Mouse (Mus musculus) heart, postnatal 14 days (tissue): ENCODE measurements around the gene Tead2. TPM values are rescaled to one million over a fixed set of nuclear protein-coding genes. Genes with fewer than 3 reads are reported as not detected.

Experiments
- DNase-seq, 2 experiments: peaks; one replicate each; pipeline ENCODE4 v3.0.0; 2021 to 2022
- intact Hi-C: fragments of 180-260 bp; cut with DNase I; formaldehyde crosslinking; loops from one replicate; pipeline ENCODE4 v1.15.1; 2025
- total RNA-seq, 2 experiments: library from RNA; stranded (reverse); gene quantifications; 2 replicates each; pipeline ENCODE4 v1.2.3; 2021

Tead2 gene
- total RNA-seq, 2 experiments from 2014 or later: 10.1 to 14.4 TPM

DNA sequence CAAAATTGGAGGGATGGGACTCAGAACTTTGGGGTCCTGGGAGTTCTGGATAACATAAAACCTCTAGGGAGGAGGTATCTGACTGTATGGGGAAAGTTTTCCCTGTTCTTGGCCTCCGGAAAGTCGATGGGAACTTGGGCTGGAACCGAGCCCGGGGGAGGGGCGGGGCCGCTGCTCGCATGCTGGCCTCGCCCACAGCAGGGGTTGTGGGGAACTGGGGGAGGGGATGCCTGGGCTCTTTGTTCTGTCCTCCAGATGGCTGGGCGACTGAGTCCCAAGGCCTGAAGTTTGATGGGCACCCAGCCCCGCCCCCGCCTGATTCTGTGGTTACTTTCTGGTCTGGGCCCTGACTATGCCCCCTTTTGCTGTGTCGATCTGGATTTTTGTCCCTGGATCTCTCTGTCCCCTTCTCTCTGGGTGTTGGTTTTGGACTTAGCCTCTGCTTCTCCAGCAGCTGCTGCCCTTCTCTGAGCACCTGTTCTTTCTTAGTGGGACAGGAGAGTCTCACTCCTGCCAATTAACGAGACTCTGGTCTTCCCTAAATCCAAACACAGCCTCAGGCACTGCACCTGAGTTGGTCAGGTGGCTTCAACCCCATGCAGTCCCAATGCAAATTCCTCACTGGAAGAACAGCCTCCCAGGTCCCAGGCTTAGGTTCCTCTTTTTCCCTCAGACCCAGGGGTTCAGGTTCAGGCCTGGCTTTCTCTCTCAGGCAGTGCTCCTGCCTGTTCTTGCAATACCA lies 1.1 kb downstream of the Tead2 start:
- peak; percentile 79 to 81 for DNase-seq
- intact Hi-C loops: no loop called here

DNA sequence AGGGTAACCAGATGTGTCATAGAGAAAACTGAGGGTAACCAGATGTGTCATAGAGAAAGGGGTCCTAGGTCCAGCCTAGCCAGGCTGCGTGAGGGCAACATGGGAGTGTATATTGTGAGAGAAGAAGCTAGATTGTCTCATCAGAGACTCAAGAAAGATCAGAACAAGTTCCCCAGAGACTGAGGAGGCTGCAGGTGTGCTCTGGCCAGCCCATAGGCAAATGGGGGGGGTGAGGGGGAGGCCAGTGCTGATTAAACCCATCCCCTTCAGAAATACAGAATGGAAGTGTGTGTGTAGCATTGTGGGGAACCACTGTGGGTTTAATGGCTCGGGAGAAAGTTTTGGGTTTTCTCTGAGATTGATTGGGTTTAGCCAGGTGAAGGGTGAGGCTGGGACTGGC lies 6.1 kb downstream of the Tead2 start:
- intact Hi-C loops: no loop called here
- no peak for DNase-seq

DNA sequence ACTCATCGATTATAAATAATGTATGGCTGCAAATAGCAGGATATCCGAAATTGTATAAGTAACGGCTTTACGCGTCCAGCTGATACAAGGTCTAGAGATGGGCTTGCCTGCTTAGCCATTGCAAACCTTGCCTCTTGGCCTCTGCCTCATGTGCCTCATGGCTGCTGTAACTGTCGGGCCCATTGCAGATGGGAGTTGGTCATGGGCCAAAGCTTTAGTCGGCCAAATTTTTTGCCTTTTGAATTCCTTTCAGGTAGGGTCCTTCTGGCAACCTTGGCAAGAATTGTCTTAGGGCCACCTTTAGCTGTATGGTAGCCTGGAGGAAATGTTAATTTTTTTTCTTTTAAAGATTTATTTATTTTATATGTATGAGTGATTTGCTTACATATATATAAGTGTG lies 9.3 kb downstream of the Tead2 start:
- no peak for DNase-seq
- intact Hi-C loops: no loop called here

DNA sequence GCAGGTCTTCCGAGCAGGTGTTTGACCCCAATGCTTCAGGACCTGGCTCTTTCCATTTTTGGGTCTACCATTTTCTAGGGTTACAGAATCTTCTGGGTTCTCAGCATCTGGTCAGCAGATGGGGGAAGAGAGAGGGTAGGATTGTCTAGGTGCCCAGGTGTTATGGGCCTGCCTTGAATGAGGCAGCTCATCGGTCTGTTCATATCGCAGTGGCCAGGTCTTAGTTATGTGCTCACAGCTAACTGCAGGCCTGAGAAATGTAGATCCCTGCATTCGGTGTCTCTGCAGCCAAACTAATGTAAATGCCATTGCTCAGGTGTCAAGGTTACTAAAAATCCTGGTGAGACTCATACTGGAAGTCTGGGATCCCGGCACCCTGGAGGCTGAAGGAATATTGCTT lies 10.9 kb downstream of the Tead2 start:
- DNase-seq: no peak
- intact Hi-C loops: no loop called here

DNA sequence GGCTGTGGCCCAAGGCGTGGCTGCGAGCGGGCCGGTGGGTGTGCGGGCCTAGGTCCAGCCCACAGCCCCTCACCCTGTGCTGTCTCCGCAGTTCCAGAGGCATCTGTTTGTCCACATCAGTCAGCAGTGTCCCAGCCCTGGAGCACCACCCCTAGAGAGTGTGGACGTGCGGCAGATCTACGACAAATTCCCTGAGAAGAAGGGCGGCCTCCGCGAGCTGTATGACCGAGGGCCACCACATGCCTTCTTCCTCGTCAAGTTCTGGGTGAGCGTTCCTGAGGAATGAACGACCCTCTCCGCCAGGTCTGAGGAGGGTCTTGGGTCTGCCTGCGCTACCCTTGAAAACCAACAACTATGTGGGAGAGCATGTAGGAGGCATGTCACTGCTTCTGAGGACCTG lies 13.0 kb downstream of the Tead2 start:
- DNase-seq: no peak
- intact Hi-C loops: no loop called here

DNA sequence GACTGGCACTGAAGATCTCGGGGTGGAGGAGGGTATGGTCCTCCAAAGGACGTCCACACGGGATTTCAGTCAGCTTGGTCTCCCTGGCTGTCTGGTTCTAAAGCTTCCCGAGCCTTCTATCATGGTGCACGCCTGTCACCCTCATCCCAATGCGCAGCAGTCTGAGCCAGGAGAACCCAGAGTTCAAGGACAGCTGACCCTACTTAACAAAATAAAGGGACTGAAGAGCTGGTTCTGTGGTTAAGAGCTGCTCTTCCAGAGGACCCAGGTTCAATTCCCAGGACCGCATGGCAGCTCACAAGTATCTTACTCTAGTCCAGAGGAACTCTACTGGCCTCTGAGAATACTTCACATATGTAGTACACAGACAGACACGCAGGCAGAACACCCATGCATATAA lies 13.5 kb downstream of the Tead2 start:
- DNase-seq: no peak
- intact Hi-C loops: no loop called here

DNA sequence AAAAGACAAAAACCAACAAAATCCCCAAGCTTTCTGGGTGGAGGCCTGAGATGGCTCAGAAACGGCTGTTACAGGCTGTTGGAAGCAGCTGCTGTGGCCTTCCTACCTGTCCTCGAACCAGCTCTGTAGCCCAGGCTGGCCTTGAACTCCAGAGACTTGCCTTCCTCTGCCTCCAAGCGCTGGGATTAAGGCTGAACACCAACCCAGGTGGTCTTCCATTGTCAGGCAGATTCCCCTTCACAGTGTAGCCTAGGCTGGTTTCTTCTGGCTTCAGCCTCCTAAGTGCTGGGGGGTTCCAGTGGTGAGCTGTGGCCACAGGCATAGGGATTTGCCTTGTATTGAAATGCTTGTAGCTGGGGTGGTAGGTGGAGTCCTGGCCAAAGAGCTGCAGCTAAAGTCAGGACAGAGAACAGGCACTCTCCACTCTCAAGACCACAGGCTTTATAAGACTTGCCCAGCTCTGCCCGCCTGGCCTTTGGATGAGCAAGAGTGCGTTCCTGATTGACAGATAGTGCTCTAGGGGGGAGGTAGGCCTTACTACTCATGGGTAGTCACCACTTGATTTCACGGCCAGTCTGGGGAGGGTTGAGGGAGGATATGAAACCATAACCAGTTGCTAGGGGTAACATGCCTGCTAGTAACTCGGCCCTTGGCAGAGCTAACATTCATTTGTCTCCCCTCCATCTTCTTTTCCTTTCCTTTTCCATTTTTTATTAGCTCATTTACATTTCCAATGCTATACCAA lies 14.1 kb downstream of the Tead2 start:
- no peak for DNase-seq
- intact Hi-C loops: no loop called here

DNA sequence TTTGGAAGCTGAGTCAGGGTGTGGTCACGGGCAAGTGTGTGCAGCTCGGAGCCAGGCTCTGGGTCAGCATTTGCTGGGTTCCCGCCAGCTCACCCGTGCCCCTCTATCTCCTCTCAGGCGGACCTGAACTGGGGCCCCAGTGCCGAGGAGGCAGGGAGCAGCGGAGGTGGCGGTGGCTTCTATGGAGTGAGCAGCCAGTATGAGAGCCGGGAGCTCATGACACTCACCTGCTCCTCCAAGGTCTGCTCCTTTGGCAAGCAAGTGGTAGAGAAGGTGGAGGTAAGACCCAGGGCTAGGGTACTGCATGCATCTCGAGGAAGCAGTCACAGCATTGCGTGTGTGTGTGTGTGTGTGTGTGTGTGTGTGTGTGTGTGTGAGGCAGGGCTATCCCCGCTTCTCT lies 15.6 kb downstream of the Tead2 start:
- DNase-seq: no peak
- intact Hi-C loops: no loop called here

DNA sequence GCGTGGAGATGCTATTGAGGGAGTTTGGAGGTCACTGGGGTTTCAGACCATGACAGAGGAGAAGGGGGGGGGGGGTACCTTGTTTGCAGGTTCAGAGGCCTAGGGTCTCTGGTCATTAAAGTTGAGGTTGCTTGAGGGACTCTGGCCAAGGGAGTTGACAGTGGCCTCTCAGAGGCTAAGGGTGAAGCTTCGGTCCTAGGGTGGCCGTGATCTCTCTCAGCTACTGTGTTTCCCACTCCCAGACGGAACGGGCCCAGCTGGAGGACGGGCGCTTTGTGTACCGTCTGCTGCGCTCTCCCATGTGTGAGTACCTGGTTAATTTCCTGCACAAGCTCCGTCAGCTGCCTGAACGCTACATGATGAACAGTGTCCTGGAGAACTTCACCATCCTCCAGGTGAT lies 16.4 kb downstream of the Tead2 start:
- DNase-seq: no peak
- intact Hi-C loops: no loop called here

DNA sequence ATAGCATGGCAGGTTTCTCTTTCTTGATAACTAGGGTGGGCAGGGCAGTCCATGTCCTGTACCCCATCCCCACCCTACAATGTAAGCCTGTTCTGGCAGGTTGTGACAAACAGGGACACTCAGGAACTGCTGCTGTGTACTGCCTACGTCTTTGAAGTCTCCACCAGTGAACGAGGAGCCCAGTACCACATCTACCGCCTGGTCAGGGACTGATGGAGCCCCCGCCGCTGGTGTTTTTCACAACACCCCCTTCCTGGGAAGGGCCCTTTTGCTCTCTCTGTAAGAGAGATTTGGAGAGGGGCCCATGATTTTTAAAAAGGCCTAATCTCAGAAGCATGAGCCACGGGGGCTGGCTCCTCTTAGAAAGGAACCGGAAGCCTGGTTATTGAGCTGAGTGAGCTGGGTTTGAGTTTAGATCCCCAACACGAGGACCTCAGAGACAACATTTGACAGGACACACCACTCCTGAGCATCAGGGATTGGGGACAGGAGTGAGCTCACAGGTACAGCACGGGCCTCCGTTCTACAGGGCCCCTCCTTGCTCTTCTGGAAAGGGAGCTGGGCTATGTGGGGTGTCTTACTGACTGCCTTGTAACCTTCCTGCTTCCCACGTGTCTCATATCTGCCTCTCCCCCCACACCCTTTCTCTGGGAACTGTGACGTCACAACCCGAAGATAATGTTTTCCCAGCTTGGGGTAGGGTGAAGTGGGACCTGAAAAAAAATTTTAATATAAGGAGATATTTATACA lies 17.3 kb downstream of the Tead2 start:
- intact Hi-C loops: no loop called here
- no peak for DNase-seq

DNA sequence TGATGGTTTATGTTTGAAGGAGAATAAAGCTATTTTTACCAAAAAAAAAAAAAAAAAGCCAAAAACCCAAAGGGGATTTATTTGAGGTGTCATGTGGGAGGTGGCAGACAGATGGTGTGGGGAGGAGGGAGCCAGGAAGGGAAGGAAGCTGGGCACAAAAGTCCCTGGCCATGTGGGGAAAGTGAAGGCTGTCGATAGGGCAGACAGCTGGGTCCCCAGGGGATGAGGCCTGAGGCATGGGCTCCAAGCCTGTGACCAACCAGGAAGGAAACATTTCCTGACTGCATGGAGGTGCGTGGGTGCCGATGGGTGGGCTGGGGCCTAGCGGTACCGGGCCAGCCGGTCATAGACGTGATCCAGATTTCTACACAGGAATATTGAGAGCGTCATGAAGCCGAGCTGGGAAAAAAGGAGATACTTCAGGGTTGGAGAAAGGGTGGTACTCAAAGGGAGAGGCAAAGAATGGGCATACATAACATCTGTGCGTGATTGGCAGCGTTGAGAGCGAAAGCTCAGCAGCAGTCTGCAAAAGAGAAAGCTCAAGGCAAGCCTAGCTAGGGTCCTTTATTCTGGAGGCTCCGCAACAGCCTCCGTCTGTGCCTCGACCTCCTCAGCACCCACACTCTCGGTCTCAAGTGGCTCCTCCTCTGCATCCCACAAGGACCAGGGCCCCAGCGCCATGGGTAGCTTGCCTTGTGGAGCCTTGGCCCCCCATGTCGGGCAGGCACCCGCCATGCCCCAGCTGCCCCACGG lies 18.2 kb downstream of the Tead2 start:
- intact Hi-C loops: no loop called here
- DNase-seq: peak in 1 of 2 experiments; percentile 30

DNA sequence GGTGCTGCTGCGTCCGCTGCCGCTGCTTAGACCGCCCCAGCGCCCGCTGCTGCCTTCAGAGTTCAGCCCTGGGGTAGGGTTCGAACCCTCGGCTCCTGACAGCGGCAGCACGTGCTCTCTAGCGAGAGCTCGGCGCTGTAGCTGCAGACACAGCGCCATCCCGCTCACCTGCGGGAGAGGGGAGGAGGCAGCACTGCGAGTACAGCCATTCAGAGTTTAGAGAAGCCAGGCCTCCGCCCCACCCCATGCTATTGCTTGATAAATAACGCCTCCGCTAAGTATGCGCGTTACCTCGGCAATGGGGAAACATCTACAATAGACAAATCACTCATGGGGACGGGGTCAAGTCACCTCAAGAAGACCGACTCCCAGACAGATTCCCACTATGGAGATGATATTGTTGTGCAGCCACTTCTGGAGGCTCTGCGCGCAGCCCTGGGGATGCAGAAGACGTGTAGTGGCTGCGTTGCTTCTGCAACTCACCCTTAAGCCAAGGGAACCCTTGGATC lies 18.8 kb downstream of the Tead2 start:
- intact Hi-C loops: no loop called here
- no peak for DNase-seq

DNA sequence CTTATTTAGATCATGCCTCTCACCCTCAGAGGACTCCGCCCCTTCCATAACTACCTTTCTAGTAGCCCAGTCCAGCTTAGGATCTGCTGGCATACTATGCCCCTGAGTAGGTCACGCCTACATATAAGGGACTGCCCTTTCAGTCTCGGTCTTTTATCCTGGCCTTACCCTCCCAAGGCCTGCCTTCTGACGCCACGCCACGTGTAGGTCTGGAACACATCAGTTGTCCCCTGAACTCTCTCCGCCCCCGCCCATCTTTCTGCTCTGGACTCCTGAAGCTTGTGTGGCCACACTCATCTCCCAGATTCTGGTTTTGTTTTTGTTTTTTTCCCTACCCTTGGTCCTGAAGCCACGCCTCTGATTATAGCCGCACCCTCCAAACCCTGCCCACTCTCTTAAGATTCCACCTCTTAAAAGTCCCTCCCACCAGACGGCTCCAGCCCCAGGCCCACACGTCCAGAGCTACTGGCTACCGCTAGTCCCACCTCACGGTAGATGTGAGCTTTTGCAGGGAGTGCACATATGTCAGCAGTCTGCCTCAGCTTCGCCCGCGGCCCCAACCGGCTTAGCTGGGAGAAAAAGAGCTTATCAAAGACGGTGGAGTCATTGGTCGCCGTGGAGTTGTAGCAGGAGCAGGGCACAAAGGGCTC lies 19.5 kb downstream of the Tead2 start:
- DNase-seq: peak; percentile 34 to 40
- intact Hi-C loops: no loop called here

DNA sequence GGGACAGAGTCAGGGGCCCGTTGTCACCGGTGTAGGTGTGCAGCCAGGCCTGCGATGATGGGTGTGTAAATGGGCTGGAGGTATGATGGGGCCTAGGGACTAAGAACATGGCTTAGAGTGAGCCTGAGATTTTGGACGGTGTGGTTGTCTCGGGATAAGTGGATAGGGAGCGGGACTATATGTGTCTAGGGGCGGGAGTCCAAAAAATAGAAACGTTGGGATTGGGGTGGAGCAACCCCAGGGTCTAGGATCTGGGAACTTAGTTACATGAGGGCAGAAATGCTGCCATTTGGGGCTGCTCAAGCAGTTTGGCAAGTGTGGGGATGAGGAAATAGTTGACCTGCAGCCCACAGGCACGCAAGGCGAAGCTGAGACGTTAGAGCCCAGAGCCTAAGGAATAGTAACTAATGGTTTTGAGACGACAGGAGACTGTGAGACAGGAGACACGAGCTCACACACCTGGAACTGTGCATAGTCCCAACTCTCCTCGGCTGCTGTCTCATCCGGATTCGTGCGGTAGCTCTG lies 20.2 kb downstream of the Tead2 start:
- DNase-seq: peak; percentile 21 to 25

DNA sequence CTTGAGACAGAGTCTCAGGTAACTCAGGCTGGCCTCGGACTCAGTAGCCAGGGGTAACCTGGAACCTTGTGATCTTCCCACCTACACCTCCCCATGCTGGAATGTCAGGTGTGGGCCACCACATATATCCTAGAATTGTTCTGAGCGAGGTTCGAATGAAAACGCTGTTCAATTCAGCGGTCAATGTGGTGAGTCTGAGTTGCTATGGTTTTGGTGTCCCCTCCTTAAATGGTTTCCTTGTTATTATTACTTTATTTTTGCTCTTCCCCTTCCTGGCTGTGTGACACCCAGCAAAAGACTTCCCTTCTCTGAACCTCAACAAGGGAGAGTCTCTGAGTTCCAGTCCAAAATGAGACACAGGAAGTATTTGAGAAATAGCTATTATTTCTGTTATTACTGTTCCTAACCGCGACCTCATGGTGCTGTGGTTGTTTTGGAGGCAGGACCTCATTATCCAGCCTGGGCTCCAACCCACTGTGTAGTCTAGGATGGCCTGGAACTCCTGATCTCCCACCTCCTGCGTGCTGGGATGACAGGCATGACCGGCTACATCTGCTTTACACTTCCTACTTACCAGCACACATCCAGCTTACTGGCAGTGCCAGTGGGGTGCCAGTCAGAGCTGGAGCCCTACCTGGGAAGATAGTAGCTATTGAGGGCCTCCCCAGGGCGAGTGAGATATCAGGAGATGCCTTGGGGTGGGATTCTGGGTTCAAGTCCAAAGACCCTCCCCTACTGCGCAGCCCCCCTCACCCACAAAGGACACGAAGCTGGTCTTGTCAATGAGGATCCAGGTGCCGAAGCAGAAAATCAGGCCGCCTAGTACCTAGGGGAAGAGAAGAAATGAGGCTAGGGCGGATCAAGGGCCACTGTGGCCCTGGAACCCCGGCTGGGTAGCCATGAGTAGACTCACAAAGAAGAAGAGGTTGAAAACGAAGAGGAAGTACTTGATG lies 22.5 kb downstream of the Tead2 start:
- intact Hi-C loops: no loop called here
- DNase-seq: no peak

More for the DNA sequence above, 20.2 kb downstream of the Tead2 start:
- intact Hi-C loops: no loop called here

DNA sequence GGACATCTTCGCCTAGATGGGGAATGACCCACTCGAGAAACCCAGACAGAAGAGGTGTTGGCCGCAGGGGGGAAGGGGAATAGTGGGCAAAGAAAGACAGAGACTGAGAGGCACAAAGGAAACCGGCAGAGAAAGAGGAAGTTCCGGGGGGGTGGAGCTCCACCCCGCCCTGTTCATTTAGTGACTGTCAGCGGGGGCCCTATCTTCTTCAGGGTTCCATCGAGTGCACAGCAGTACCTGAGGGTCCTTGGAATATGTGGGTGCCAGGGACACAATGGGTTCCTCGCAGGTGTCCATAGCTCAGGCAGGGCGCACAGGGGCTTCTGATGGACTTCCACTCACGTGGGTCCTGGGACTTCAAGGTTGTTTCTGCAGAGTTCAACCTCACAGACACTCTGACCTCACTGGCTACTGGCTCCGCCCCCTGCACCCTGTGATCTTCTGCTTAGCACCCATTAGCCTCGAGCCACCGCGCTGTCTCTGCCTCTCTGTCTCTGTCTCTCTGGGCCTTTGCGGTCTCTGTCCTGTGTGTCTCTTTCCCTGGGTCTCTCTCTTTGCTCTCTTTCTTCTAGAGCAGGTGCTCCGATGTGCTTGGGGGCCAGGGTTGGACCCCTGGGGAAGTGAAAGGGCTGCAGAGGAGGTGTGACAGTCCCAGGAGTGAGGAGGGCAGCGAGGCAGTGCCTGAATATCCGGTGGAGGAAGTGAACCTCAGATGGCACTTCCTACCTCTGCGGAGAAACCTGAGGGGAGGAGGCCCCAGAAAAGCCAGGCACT lies 23.4 kb downstream of the Tead2 start, which contains the start of gene Cd37:
Gene Cd37, minus strand, starts transcription at position 393 of the 774 bp plus-strand sequence.
- intact Hi-C loops: no loop called here
- DNase-seq: peak in 1 of 2 experiments; percentile 16

DNA sequence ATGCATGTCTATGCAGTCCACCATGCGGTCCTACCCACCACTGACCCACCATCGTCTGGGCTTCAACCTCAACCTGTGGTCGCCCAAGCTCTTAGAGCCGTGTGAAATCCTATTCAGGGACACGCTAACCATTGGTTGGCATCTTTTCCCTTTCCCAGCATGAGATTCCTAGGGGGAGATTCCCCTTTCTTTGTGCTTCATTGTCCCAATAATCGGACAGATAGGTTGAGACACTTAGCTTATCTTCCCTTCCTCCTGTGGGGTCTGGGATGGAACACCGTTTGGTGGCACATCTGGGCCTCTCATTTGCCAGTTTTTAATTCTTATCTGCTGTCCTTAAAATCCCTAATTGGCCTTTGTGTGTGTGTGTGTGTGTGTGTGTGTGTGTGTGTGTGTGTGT lies 24.6 kb downstream of the Tead2 start:
- intact Hi-C loops: no loop called here
- DNase-seq: no peak
